Mouse (Mus musculus) G1E (cell line): ENCODE measurements around the gene Olfr424. TPM values are rescaled to one million over a fixed set of nuclear protein-coding genes. Genes with fewer than 3 reads are reported as not detected.

ENCODE experiments used
- ATAC-seq: 2 replicates; pipeline ENCODE4 v1.8.0; 2016; ENCODE audit warnings: mild to moderate bottlenecking; ENCODE audit not compliant: insufficient number of reproducible peaks, poor library complexity, low FRiP score, severe bottlenecking; ENCODE audit errors: extremely low read depth
- DNase-seq: peaks from one replicate; pipeline ENCODE4 v3.0.0; 2012; ENCODE audit warnings: low spot score
- H3K27me3 ChIP-seq: 2 replicates; pipeline ENCODE4 v1.6.1; 2012; ENCODE audit warnings: mild to moderate bottlenecking, low read length, inconsistent platforms; ENCODE audit not compliant: insufficient read depth
- H3K36me3 ChIP-seq: replicated peaks from 2 replicates; pipeline ENCODE3; 2012; ENCODE audit warnings: mild to moderate bottlenecking, inconsistent platforms
- H3K4me1 ChIP-seq: 2 replicates; pipeline ENCODE4 v1.6.1; 2012; ENCODE audit warnings: low read depth, low read length, inconsistent platforms, mixed read lengths; ENCODE audit not compliant: insufficient read depth
- H3K4me3 ChIP-seq: 2 replicates; pipeline ENCODE4 v1.5.1; 2012; ENCODE audit warnings: low read depth, mild to moderate bottlenecking, inconsistent platforms, low read length, moderate library complexity, mixed read lengths
- H3K9me3 ChIP-seq: replicated peaks from 2 replicates; pipeline ENCODE4 v1.6.1; 2012; ENCODE audit warnings: inconsistent platforms
- CTCF ChIP-seq: IDR thresholded peaks from 2 replicates; pipeline ENCODE4 v1.5.1; 2012; ENCODE audit warnings: low read depth, low read length, inconsistent platforms, mixed read lengths
- GATA1 ChIP-seq: IDR thresholded peaks from 2 replicates; pipeline ENCODE4 v1.6.1; 2012; ENCODE audit warnings: borderline replicate concordance, low read length, inconsistent platforms, mixed read lengths
- GATA2 ChIP-seq: IDR thresholded peaks from 2 replicates; pipeline ENCODE4 v1.6.1; 2012; ENCODE audit warnings: low read depth, low read length, inconsistent platforms, borderline replicate concordance
- POLR2AphosphoS5 ChIP-seq: IDR thresholded peaks from 2 replicates; pipeline ENCODE4 v1.6.1; 2012; ENCODE audit warnings: low read depth, low read length, inconsistent platforms; ENCODE audit not compliant: insufficient replicate concordance
- TAL1 ChIP-seq: conservative IDR thresholded peaks from 2 replicates; pipeline ENCODE4 v1.6.1; 2012; ENCODE audit warnings: low read depth, low read length, inconsistent platforms, mixed read lengths
- polyA plus RNA-seq: library from polyadenylated mRNA; stranded (reverse); fragments of >175 nt; gene quantifications from 2 replicates; pipeline ENCODE4 v1.2.3, GENCODE M21; 2012
- total RNA-seq, 2 experiments: library from RNA; stranded (forward) in 1 of 2; stranded (reverse) in 1 of 2; fragments of 200-1000 nt in 1 of 2; fragments of >200 nt in 1 of 2; fragmentation: Nextera tagmentation in 1 of 2; gene quantifications; 2 replicates each; pipeline ENCODE4 v1.2.3; 2014 to 2017

The Olfr424 gene
- total and polyA plus RNA-seq, 3 experiments, result not detected

DNA sequence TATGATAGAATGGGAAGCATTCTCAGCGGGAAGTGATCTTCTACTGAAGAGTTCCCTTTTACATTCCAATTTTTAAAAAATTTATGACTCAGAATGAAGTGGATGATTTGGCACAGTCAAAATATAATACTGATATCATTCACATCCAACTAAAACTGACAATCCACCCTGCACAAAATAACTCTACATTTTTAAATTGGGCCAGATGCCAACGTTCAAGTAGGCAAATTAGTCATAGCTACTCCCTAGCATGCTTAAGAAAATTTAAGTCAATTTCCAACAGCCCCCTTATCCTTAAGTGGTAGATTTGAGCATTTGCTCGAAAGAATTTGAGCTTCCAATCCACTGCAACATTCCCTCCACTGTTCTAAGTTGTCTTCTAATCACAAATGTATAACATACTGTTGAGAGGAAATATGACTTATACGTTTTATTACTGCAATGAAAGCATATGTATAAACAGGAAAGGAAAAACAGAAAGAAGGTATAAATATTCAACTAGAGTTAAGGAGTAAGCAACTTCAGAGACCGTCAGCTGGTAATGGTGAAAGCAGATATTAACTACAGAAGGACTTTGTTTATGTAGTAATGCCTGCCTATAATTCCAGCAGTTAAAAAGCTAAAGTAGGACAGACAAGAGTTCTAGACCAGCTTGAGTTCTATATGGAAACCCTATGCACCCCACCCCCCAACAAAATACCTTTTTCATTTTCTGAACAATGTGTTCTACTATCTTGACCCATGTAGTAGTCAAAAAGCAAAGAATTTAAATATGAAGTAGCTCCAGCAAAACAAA is 39.6 kb downstream of the Olfr424 start:
- Histone ChIP-seq H3K4me3 (no peak overlapping the region; the same call in 1 of the 2 replicates), H3K27me3 (no peaks in the 10 kb centered on the region), H3K4me1 (peaks cover 24% of the 10 kb centered on the region), H3K36me3 (peaks cover 6% of the 10 kb centered on the region), H3K9me3 (no peaks in the 10 kb centered on the region)
- no peak for TF ChIP-seq TAL1
- no peak for TF ChIP-seq GATA2
- no peak for TF ChIP-seq GATA1
- no peak for TF ChIP-seq POLR2AphosphoS5
- TF ChIP-seq CTCF, result no peak
- DNase-seq, result no peak
- ATAC-seq, result peak; percentile 6; the same call in 1 of the 2 replicates

DNA sequence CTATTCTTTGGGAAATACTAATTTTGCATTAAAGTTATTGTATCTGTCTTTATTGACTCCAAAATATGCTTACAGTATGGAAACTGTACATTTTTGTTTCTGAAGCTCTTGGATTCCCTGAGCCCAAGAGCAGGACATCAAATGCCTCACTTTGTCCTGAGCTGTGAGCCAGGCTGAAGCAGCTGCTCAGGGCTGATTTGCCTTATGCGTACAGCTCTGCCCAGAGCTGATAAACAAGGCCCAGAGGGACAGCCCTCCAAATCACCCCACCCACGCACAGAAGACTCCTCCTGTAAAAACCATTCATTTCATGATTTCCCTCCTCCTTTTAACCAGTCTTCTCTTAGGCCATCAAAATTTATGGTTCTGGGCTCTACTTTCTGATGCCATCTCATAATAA is 40.2 kb downstream of the Olfr424 start:
- DNase-seq, result peak; percentile 30
- Histone ChIP-seq H3K9me3 (no peaks in the 10 kb centered on the region), H3K4me1 (peaks cover 24% of the 10 kb centered on the region), H3K36me3 (peaks cover 7% of the 10 kb centered on the region), H3K4me3 (no peak overlapping the region; the same call in 1 of the 2 replicates), H3K27me3 (no peaks in the 10 kb centered on the region)
- peak; percentile 93 for TF ChIP-seq TAL1
- no peak for TF ChIP-seq POLR2AphosphoS5
- TF ChIP-seq GATA1, result no peak
- ATAC-seq, result peak; percentile 88

DNA sequence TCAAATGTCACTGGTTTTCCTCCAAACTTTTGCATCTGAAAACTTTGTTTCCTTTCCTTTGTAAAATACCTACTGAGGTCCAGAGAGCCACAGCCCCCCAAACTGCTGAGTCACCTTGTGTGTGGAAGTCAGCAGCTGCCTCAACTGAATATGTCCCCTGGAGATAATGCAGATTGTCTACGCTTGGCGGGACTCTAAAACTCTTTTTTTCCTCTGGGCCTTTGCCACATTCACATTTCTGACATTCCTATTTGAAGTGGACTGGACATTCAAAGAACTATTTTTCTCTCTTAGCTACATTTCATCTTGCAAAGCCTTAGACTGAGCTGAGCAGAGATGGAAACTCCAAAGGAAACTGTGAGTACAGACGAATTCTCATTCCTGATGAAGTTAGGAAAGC is 41.3 kb downstream of the Olfr424 start, which contains the start of gene Spta1:
Spta1 (plus strand) TSS at position 172 of the 400 bp plus-strand sequence.
- peak; percentile 46 for TF ChIP-seq TAL1
- TF ChIP-seq GATA1, result no peak
- DNase-seq, result no peak

More for the DNA sequence above, 41.3 kb downstream of the Olfr424 start, which contains the start of gene Spta1:
- no peaks in the 10 kb centered on the region for H3K9me3 ChIP-seq
- peaks cover 13% of the 10 kb centered on the region for H3K36me3 ChIP-seq
- no peaks in the 10 kb centered on the region for H3K27me3 ChIP-seq
- peaks cover 24% of the 10 kb centered on the region for H3K4me1 ChIP-seq
- H3K4me3 ChIP-seq, result peak within 1 kb of the TSS; percentile 64
- peak; percentile 66 for ATAC-seq

Other genes starting within 250 kb of the Olfr424 start
- not detected in 2 replicates for gene Ifi211, start 218.5 kb upstream of the Olfr424 start, total RNA-seq (2014; fragmentation: Nextera tagmentation)
- gene Ifi211, start 218.5 kb upstream of the Olfr424 start, total RNA-seq (2017), result not detected in 2 replicates
- gene Ifi211, start 218.5 kb upstream of the Olfr424 start, polyA plus RNA-seq, result not detected in 2 replicates
- not detected in 2 replicates for gene Mndal, start 189.0 kb upstream of the Olfr424 start, total RNA-seq (2014; fragmentation: Nextera tagmentation)
- 0.22 TPM in 1 of 2 replicates, not detected in the other for gene Mndal, start 189.0 kb upstream of the Olfr424 start, total RNA-seq (2017)
- not detected in 2 replicates for gene Mndal, start 189.0 kb upstream of the Olfr424 start, polyA plus RNA-seq
- gene Ifi203, start 188.8 kb upstream of the Olfr424 start, total RNA-seq (2014; fragmentation: Nextera tagmentation), result not detected in 2 replicates
- 0.23 and 0.38 TPM in 2 replicates for gene Ifi203, start 188.8 kb upstream of the Olfr424 start, total RNA-seq (2017)
- not detected in 2 replicates for gene Ifi203, start 188.8 kb upstream of the Olfr424 start, polyA plus RNA-seq
- not detected in 2 replicates for gene Ifi202b, start 148.8 kb upstream of the Olfr424 start, total RNA-seq (2014; fragmentation: Nextera tagmentation)
- 0.11 and 0.17 TPM in 2 replicates for gene Ifi202b, start 148.8 kb upstream of the Olfr424 start, total RNA-seq (2017)
- gene Ifi202b, start 148.8 kb upstream of the Olfr424 start, polyA plus RNA-seq, result not detected in 2 replicates
- not detected in 2 replicates for gene Ifi205, start 99.7 kb upstream of the Olfr424 start, total RNA-seq (2014; fragmentation: Nextera tagmentation)
- 0.22 TPM in 1 of 2 replicates, not detected in the other for gene Ifi205, start 99.7 kb upstream of the Olfr424 start, total RNA-seq (2017)
- not detected in 2 replicates for gene Ifi205, start 99.7 kb upstream of the Olfr424 start, polyA plus RNA-seq
- not detected in 2 replicates for gene Olfr433, start 90.8 kb upstream of the Olfr424 start, total RNA-seq (2014; fragmentation: Nextera tagmentation)
- gene Olfr433, start 90.8 kb upstream of the Olfr424 start, total RNA-seq (2017), result 0.11 TPM in 1 of 2 replicates, not detected in the other
- gene Olfr433, start 90.8 kb upstream of the Olfr424 start, polyA plus RNA-seq, result not detected in 2 replicates
- gene Olfr432, start 82.3 kb upstream of the Olfr424 start, total RNA-seq (2014; fragmentation: Nextera tagmentation), result not detected in 2 replicates
- gene Olfr432, start 82.3 kb upstream of the Olfr424 start, total RNA-seq (2017), result 0.05 and 0.06 TPM in 2 replicates
- gene Olfr432, start 82.3 kb upstream of the Olfr424 start, polyA plus RNA-seq, result not detected in 2 replicates
- gene Olfr430, start 64.9 kb upstream of the Olfr424 start, total RNA-seq (2014; fragmentation: Nextera tagmentation), result not detected in 2 replicates
- 0.06 TPM in 1 of 2 replicates, not detected in the other for gene Olfr430, start 64.9 kb upstream of the Olfr424 start, total RNA-seq (2017)
- gene Olfr430, start 64.9 kb upstream of the Olfr424 start, polyA plus RNA-seq, result not detected in 2 replicates
- not detected in 2 replicates for gene Olfr429, start 47.2 kb upstream of the Olfr424 start, total RNA-seq (2014; fragmentation: Nextera tagmentation)
- gene Olfr429, start 47.2 kb upstream of the Olfr424 start, total RNA-seq (2017), result not detected in 2 replicates
- gene Olfr429, start 47.2 kb upstream of the Olfr424 start, polyA plus RNA-seq, result not detected in 2 replicates
- gene Olfr427, start 34.6 kb upstream of the Olfr424 start, total RNA-seq (2014; fragmentation: Nextera tagmentation), result not detected in 2 replicates
- 0.11 and 0.35 TPM in 2 replicates for gene Olfr427, start 34.6 kb upstream of the Olfr424 start, total RNA-seq (2017)
- not detected in 2 replicates for gene Olfr427, start 34.6 kb upstream of the Olfr424 start, polyA plus RNA-seq
- not detected in 2 replicates for gene Olfr231, start 10.4 kb upstream of the Olfr424 start, total RNA-seq (2014; fragmentation: Nextera tagmentation)
- gene Olfr231, start 10.4 kb upstream of the Olfr424 start, total RNA-seq (2017), result 0.23 TPM in 1 of 2 replicates, not detected in the other
- gene Olfr231, start 10.4 kb upstream of the Olfr424 start, polyA plus RNA-seq, result not detected in 2 replicates
- not detected in 2 replicates for gene Olfr420, start 24.1 kb downstream of the Olfr424 start, total RNA-seq (2014; fragmentation: Nextera tagmentation)
- 0.06 and 0.11 TPM in 2 replicates for gene Olfr420, start 24.1 kb downstream of the Olfr424 start, total RNA-seq (2017)
- gene Olfr420, start 24.1 kb downstream of the Olfr424 start, polyA plus RNA-seq, result not detected in 2 replicates
- gene Spta1, start 41.3 kb downstream of the Olfr424 start, total RNA-seq (2014; fragmentation: Nextera tagmentation), result 66.5 and 113 TPM in 2 replicates
- 66.3 and 77.0 TPM in 2 replicates for gene Spta1, start 41.3 kb downstream of the Olfr424 start, total RNA-seq (2017)
- 2.6 and 3.1 TPM in 2 replicates for gene Spta1, start 41.3 kb downstream of the Olfr424 start, polyA plus RNA-seq
- not detected in 2 replicates for gene Olfr419, start 120.5 kb downstream of the Olfr424 start, total RNA-seq (2014; fragmentation: Nextera tagmentation)
- gene Olfr419, start 120.5 kb downstream of the Olfr424 start, total RNA-seq (2017), result 0.11 and 0.12 TPM in 2 replicates
- gene Olfr419, start 120.5 kb downstream of the Olfr424 start, polyA plus RNA-seq, result not detected in 2 replicates
- not detected in 2 replicates for gene Mptx1, start 199.0 kb downstream of the Olfr424 start, total RNA-seq (2014; fragmentation: Nextera tagmentation)
- not detected in 2 replicates for gene Mptx1, start 199.0 kb downstream of the Olfr424 start, total RNA-seq (2017)
- gene Mptx1, start 199.0 kb downstream of the Olfr424 start, polyA plus RNA-seq, result not detected in 2 replicates
- gene Olfr417, start 233.6 kb downstream of the Olfr424 start, total RNA-seq (2014; fragmentation: Nextera tagmentation), result not detected in 2 replicates
- 0.05 and 0.23 TPM in 2 replicates for gene Olfr417, start 233.6 kb downstream of the Olfr424 start, total RNA-seq (2017)
- gene Olfr417, start 233.6 kb downstream of the Olfr424 start, polyA plus RNA-seq, result not detected in 2 replicates